Mouse (Mus musculus) spleen, adult 18-20 months (tissue): ENCODE data around the gene Krtap28-13.

ENCODE experiments used
- DNase-seq, 2 experiments: peaks; one replicate each; pipeline ENCODE4 v3.0.0; 2022; ENCODE audit warnings: mixed read lengths in 2 of 2

The Krtap28-13 gene

GRCm38 (mm10) chr1:83060643-83061042 is at the start of gene Krtap28-13:
Gene Krtap28-13 (plus strand): TSS chr1:83060930.
- DNase-seq = no peak

DNA sequence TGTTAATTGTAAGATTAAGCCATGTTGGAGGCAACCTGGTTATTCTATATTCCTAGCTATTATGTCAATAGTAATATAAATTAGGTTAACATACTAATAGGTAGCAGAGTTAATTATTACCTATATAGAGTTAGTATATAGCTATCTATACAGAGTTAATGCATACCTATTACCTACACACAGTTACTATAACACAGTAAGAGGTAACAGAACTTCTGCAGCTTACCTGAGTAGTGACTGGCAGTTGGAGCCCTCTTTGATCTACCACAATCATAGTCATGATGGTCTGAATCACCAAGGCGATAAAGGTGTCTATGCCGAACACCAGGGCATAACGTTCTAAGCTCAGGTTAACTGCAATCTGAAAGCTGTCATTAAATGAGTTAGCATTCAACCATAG is 46.3 kb upstream of the Krtap28-13 start:
- no peak for DNase-seq

- DNase-seq = no peak
Observed at GRCm38 (mm10) chr1:83015329-83015879, 45.3 kb upstream of the Krtap28-13 start.

- DNase-seq = no peak
Observed at GRCm38 (mm10) chr1:83016556-83016955, 44.2 kb upstream of the Krtap28-13 start.

DNA sequence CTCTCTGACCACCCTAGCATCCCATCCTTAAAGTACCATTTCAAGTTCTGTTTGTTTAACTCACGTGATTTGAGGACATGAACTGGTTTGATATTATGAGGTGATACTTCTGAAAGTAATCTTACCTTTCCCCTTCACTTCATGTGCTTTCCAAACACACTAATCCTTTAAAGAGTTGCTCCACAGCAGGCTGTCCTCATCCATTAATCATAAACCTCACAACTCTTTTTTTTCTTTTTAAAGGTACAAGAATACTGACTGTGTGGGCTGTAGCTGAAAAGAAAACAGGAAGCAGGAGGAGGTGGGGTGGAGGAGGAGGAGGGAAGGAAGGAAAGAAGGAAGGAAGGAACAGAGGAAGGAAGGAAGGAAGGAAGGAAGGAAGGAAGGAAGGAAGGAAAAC is 28.8 kb upstream of the Krtap28-13 start:
- no peak for DNase-seq

DNA sequence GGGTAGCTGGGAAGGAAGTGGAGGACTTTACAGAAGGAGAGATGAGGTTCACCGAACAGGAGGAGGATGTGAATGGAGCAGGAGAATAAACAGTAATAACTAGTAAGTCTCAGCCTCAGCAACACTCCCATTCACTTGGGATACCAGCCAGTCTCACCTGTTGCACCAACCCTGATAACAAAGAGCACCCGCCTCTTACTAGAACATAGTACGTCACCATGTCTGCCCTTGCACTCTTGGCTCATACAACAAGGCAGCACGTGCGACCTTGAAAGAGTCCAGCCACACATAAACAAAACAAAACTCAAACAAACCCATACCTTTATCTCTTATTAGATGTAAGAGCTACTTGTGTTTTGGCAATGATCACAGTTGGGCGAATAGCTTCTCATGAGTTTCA is 28.2 kb upstream of the Krtap28-13 start:
- DNase-seq = no peak

DNA sequence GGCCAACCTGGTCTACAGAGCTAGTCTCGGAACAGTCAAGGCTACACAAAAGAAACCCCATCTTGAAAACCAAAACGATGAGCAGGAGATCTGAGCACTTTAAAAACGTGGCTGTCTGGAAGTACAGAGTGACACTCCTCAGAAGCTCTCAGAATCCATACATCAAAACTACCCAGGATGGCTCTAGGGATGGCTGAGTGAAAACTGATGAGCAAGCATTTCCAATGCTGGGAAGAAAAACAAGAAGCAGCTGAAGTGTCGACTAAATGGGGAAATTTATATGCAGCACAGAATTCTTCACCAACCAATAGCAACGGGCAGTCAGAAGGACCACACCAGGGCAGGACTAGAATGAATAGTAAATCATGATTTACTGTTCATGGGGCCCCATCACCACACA is 26.2 kb upstream of the Krtap28-13 start:
- DNase-seq = no peak

GRCm38 (mm10) chr1:83036892-83037667 is 23.6 kb upstream of the Krtap28-13 start:
- no peak for DNase-seq

GRCm38 (mm10) chr1:83038109-83038672 is 22.5 kb upstream of the Krtap28-13 start, which contains the start of gene Slc19a3:
Gene Slc19a3 (minus strand): TSS chr1:83038448.
- no peak for DNase-seq

DNA sequence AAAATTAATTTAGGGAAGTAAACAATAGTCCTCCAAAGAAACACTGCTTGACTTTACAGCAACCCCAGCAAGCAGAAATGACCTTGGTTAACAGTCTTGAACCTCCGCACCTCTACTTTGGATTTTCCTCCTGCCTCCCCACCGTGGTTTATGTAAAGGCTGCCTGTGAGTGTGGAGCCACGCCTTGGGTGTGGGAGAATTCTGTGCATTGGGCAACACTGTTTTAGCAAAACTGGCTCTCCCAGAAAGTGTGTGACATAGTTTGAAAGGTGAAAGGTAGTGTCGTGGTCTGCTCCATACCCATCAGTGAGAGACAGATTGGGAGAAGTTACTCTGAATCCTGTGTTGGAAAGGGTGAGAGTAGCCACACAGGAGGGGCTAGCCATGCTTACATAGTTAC is 21.6 kb upstream of the Krtap28-13 start:
- DNase-seq = no peak

GRCm38 (mm10) chr1:83042380-83042779 is 18.4 kb upstream of the Krtap28-13 start, which contains the start of gene Krtap28-10:
Gene Krtap28-10 (minus strand): TSS chr1:83042480.
- DNase-seq = no peak

- no peak for DNase-seq
Observed at GRCm38 (mm10) chr1:83044882-83045427, 15.8 kb upstream of the Krtap28-13 start, which contains the start of gene Gm47969. Gene Gm47969 (plus strand): TSS chr1:83044932.

DNA sequence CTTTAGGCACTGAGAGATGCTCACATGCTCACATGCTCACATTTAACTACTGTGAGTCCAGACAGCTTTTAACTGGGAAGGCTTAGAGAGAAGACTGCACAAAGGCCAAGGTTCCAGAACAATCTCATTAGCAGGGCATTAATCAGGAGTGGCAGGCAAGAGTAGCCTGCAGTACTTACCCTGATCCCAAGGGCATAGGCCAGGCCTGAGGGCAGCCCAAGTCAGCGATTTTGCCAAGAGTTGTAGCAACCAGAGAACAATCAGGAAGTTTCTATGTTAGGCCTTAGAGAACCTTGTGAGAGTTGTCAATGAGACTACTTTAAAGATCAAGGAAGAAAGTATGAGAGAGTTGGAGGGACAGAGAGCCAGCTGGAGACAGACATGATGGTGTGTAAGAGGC is 2.2 kb upstream of the Krtap28-13 start:
- no peak for DNase-seq

GRCm38 (mm10) chr1:83059278-83059677 is 1.5 kb upstream of the Krtap28-13 start, which contains the start of gene A030005K14Rik:
Gene A030005K14Rik (minus strand): TSS chr1:83059378.
- no peak for DNase-seq

DNA sequence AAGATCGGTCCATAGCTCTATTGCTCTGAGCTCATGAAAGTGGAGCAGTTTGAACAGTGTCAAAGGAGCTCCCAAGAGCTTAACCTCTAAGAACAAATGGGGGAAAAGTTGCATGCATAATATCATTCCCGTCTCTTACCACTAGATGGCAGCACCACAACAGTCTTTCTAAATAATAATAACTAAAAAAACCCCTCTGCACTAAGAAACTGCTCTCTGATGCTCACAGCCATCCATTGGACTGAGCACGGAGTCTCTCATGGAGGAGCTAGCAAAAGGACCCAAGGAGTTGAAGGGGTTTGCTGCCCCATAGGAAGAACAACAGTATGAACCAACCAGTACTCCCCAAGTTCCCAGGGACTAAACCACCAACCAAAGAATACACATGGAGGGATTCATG is 4.1 kb downstream of the Krtap28-13 start:
- DNase-seq = no peak

DNA sequence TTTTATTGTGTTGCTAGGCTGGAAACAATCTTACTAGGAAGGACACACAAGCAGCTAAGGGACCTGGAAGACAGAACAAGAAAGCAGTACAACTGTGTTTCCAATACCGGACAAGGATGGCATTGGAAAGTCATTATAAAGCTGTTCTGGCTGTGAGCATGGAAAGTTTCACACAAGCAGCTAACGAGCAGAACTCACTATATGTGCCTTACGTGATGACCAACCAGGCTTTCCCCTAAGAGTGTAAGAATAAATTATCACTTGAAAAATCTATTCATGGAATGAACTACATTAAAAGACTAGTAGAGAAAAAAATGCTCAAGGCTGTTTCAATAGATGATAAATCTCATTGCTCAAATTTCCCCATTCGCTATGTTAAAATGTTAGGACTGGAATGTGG is 5.8 kb downstream of the Krtap28-13 start:
- DNase-seq = no peak

DNA sequence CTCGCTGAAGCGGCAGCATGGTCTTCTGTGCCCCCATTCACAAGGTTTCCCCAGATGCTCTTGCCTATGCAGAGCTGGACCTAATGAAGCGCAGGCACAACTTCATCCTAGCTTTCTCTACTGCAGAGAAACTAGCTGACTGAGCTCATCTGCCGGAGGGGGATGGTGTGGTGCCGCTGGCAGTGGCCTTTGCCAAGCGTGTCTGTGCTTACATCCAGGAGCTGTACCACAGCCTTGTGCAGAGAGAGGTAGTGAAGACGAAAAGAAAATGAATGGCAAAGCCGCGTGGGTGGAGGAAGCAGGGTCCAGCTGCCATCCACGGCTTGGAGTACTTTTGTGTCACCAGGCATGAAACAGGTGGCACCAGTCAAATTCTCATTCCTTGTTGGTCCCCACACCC is 6.5 kb downstream of the Krtap28-13 start:
- DNase-seq = no peak

DNA sequence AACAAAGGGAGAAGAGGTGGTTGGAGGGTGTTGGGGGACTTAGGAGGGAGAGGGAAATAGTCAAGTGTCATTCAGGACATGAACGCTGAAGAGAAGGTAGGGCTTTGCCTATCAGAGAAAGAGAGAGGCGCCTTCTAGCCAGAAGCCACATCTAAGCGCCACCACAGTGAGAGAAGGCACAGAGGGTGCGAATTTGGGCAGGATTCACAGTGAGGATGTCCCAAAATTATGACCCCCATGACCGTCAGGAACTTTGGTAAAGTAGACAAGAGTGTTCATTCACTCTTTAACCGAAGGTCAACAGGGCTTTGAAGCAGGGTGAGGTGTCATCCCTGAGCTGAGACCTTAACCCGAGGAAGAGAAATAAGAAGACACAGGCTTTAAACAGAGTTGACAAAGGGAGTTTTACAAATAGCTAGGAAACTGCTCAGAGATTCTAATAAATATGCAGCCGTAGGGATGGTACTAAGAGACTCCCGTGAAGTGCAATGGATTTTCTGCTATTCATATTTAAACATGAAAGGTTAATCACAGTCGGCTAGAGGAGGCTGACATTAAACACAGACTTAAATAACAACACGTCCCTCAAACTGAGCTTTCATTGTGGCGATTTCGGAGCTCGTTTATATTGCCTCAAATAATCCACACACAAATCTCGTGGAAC is 14.9 kb downstream of the Krtap28-13 start:
- DNase-seq = no peak

DNA sequence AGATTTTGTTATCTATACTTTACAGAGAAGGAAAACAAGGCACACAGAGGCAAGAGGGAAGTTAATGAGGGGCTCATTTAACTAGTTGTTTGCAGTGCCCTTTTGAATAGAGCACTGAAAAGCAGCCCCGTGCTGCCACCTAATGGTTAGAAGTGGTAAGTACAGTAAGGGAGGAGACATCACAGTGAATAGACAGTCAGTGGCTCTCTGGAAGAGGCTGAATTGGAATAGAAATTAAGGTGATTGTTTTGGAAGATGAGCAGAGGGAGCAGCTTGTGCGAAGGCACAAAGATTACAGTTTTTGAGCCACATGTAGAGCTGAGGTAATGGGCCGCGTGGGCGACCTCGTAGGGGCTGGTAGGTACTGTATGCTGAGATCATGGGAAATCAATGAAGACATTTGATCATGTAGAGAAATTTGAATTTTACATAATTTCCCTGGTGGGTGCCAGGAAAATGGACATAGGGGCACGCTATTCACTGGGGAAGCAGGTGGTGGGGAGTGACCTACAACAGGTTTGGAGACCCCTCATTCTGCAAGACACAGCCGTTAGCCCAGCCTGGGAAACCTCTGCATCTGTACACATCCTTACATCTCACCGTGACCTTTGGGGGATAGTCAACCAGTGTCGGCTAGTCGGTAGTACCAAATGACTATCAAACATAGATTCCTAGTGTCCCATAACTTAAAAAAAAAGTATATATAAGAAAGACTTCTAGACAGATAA is 15.6 kb downstream of the Krtap28-13 start:
- no peak for DNase-seq

- DNase-seq = no peak
Observed at GRCm38 (mm10) chr1:83077016-83077415, 16.3 kb downstream of the Krtap28-13 start.

GRCm38 (mm10) chr1:83084790-83085189 is 24.1 kb downstream of the Krtap28-13 start:
- DNase-seq = no peak

GRCm38 (mm10) chr1:83091268-83091667 is 30.5 kb downstream of the Krtap28-13 start:
- no peak for DNase-seq
